Mouse (Mus musculus): Measurements from ENCODE around the gene Slc25a33. TPM values are rescaled to one million over a fixed set of nuclear protein-coding genes. Genes with fewer than 3 reads are reported as not detected.

Slc25a33 gene
- polyA plus RNA-seq, 1 experiment from 2014 or later = 22.0 TPM

- no peak overlapping the region for H3K9ac ChIP-seq (ENCODE audit: low read depth, low read length)
- H3K27me3 ChIP-seq (ENCODE audit: control insufficient read depth, insufficient read depth, low read length) = no peaks in the 10 kb centered on the region
- WGBS = 85% methylated on average over 2 of the region's 2 CpGs
- H3K36me3 ChIP-seq (ENCODE audit: control insufficient read depth, insufficient read depth, low read length) = no peaks in the 10 kb centered on the region
- H3K4me3 ChIP-seq (ENCODE audit: low read depth, low read length) = no peak overlapping the region
- no peak overlapping the region for H3K4me2 ChIP-seq (replicated peaks; ENCODE audit: low read depth, low read length)
- DNase-seq (ENCODE audit: low spot score) (no peak), ATAC-seq (ENCODE audit: low FRiP score) (no peak)
- no peaks in the 10 kb centered on the region for H3K9me3 ChIP-seq (ENCODE audit: control insufficient read depth, low read length)
- no peak overlapping the region for H3K27ac ChIP-seq (ENCODE audit: low read depth, low read length)
- H3K4me1 ChIP-seq (replicated peaks; ENCODE audit: control insufficient read depth, insufficient read depth, low read length) = no peaks in the 10 kb centered on the region
These were observed 16.9 kb upstream of the Slc25a33 start for GRCm38 (mm10) chr4:149790969-149791368.

- Histone ChIP-seq H3K4me1 (replicated peaks; ENCODE audit: control insufficient read depth, insufficient read depth, low read length) (no peaks in the 10 kb centered on the region), H3K27me3 (ENCODE audit: control insufficient read depth, insufficient read depth, low read length) (no peaks in the 10 kb centered on the region), H3K9me3 (ENCODE audit: control insufficient read depth, low read length) (no peaks in the 10 kb centered on the region), H3K36me3 (ENCODE audit: control insufficient read depth, insufficient read depth, low read length) (no peaks in the 10 kb centered on the region), H3K4me3 (ENCODE audit: low read depth, low read length) (no peak overlapping the region), H3K27ac (ENCODE audit: low read depth, low read length) (no peak overlapping the region), H3K4me2 (replicated peaks; ENCODE audit: low read depth, low read length) (no peak overlapping the region), H3K9ac (ENCODE audit: low read depth, low read length) (no peak overlapping the region)
- DNase-seq (ENCODE audit: low spot score) (no peak), ATAC-seq (ENCODE audit: low FRiP score) (no peak)
- WGBS = 65% methylated on average over 4 of the region's 4 CpGs
These were observed 16.5 kb upstream of the Slc25a33 start for GRCm38 (mm10) chr4:149790546-149790945.

- no peak overlapping the region for H3K4me2 ChIP-seq (replicated peaks; ENCODE audit: low read depth, low read length)
- no peaks in the 10 kb centered on the region for H3K9me3 ChIP-seq (ENCODE audit: control insufficient read depth, low read length)
- ATAC-seq (ENCODE audit: low FRiP score) (no peak), DNase-seq (ENCODE audit: low spot score) (no peak)
- no peaks in the 10 kb centered on the region for H3K4me1 ChIP-seq (replicated peaks; ENCODE audit: control insufficient read depth, insufficient read depth, low read length)
- no peaks in the 10 kb centered on the region for H3K27me3 ChIP-seq (ENCODE audit: control insufficient read depth, insufficient read depth, low read length)
- no peak overlapping the region for H3K9ac ChIP-seq (ENCODE audit: low read depth, low read length)
- no peak overlapping the region for H3K4me3 ChIP-seq (ENCODE audit: low read depth, low read length)
- H3K27ac ChIP-seq (ENCODE audit: low read depth, low read length) = no peak overlapping the region
- no peaks in the 10 kb centered on the region for H3K36me3 ChIP-seq (ENCODE audit: control insufficient read depth, insufficient read depth, low read length)
- WGBS = 83% methylated on average over 13 of the region's 13 CpGs
These were observed 15.5 kb upstream of the Slc25a33 start for GRCm38 (mm10) chr4:149789421-149790194.

- Histone ChIP-seq H3K27ac (ENCODE audit: low read depth, low read length) (no peak overlapping the region), H3K9me3 (ENCODE audit: control insufficient read depth, low read length) (no peaks in the 10 kb centered on the region), H3K4me2 (replicated peaks; ENCODE audit: low read depth, low read length) (no peak overlapping the region), H3K36me3 (ENCODE audit: control insufficient read depth, insufficient read depth, low read length) (no peaks in the 10 kb centered on the region), H3K9ac (ENCODE audit: low read depth, low read length) (no peak overlapping the region), H3K27me3 (ENCODE audit: control insufficient read depth, insufficient read depth, low read length) (no peaks in the 10 kb centered on the region), H3K4me1 (replicated peaks; ENCODE audit: control insufficient read depth, insufficient read depth, low read length) (no peaks in the 10 kb centered on the region), H3K4me3 (ENCODE audit: low read depth, low read length) (no peak overlapping the region)
- DNase-seq (ENCODE audit: low spot score) = no peak
- WGBS = 87% methylated on average over 5 of the region's 5 CpGs
- no peak for ATAC-seq (ENCODE audit: low FRiP score)
These were observed 10.8 kb upstream of the Slc25a33 start for GRCm38 (mm10) chr4:149784901-149785300.

GRCm38 (mm10) chr4:149784371-149784770 lies 10.3 kb upstream of the Slc25a33 start:
- Histone ChIP-seq H3K4me1 (replicated peaks; ENCODE audit: control insufficient read depth, insufficient read depth, low read length) (no peaks in the 10 kb centered on the region), H3K36me3 (ENCODE audit: control insufficient read depth, insufficient read depth, low read length) (no peaks in the 10 kb centered on the region), H3K27ac (ENCODE audit: low read depth, low read length) (no peak overlapping the region), H3K9me3 (ENCODE audit: control insufficient read depth, low read length) (no peaks in the 10 kb centered on the region), H3K9ac (ENCODE audit: low read depth, low read length) (no peak overlapping the region), H3K27me3 (ENCODE audit: control insufficient read depth, insufficient read depth, low read length) (no peaks in the 10 kb centered on the region), H3K4me3 (ENCODE audit: low read depth, low read length) (no peak overlapping the region), H3K4me2 (replicated peaks; ENCODE audit: low read depth, low read length) (no peak overlapping the region)
- no peak for DNase-seq (ENCODE audit: low spot score)
- ATAC-seq (ENCODE audit: low FRiP score) = no peak
- 91% methylated on average over 9 of the region's 9 CpGs for WGBS

GRCm38 (mm10) chr4:149782975-149783374 lies 8.9 kb upstream of the Slc25a33 start:
- H3K27ac ChIP-seq (ENCODE audit: low read depth, low read length) = no peak overlapping the region
- H3K4me2 ChIP-seq (replicated peaks; ENCODE audit: low read depth, low read length) = no peak overlapping the region
- no peaks in the 10 kb centered on the region for H3K36me3 ChIP-seq (ENCODE audit: control insufficient read depth, insufficient read depth, low read length)
- H3K9me3 ChIP-seq (ENCODE audit: control insufficient read depth, low read length) = no peaks in the 10 kb centered on the region
- H3K4me1 ChIP-seq (replicated peaks; ENCODE audit: control insufficient read depth, insufficient read depth, low read length) = no peaks in the 10 kb centered on the region
- no peak overlapping the region for H3K4me3 ChIP-seq (ENCODE audit: low read depth, low read length)
- no peaks in the 10 kb centered on the region for H3K27me3 ChIP-seq (ENCODE audit: control insufficient read depth, insufficient read depth, low read length)
- ATAC-seq (ENCODE audit: low FRiP score) (no peak), DNase-seq (ENCODE audit: low spot score) (no peak)
- WGBS = 82% methylated on average over 8 of the region's 8 CpGs
- H3K9ac ChIP-seq (ENCODE audit: low read depth, low read length) = no peak overlapping the region

- Histone ChIP-seq H3K4me1 (replicated peaks; ENCODE audit: control insufficient read depth, insufficient read depth, low read length) (no peaks in the 10 kb centered on the region), H3K9ac (ENCODE audit: low read depth, low read length) (no peak overlapping the region), H3K9me3 (ENCODE audit: control insufficient read depth, low read length) (no peaks in the 10 kb centered on the region), H3K4me3 (ENCODE audit: low read depth, low read length) (no peak overlapping the region), H3K4me2 (replicated peaks; ENCODE audit: low read depth, low read length) (no peak overlapping the region), H3K36me3 (ENCODE audit: control insufficient read depth, insufficient read depth, low read length) (no peaks in the 10 kb centered on the region), H3K27me3 (ENCODE audit: control insufficient read depth, insufficient read depth, low read length) (no peaks in the 10 kb centered on the region), H3K27ac (ENCODE audit: low read depth, low read length) (no peak overlapping the region)
- WGBS = 79% methylated on average over 13 of the region's 13 CpGs
- ATAC-seq (ENCODE audit: low FRiP score) (no peak), DNase-seq (ENCODE audit: low spot score) (no peak)
These were observed 6.7 kb upstream of the Slc25a33 start for GRCm38 (mm10) chr4:149780565-149781356.

- H3K4me3 ChIP-seq (ENCODE audit: low read depth, low read length) = no peak overlapping the region
- no peak overlapping the region for H3K4me2 ChIP-seq (replicated peaks; ENCODE audit: low read depth, low read length)
- no peaks in the 10 kb centered on the region for H3K27me3 ChIP-seq (ENCODE audit: control insufficient read depth, insufficient read depth, low read length)
- H3K9me3 ChIP-seq (ENCODE audit: control insufficient read depth, low read length) = no peaks in the 10 kb centered on the region
- H3K27ac ChIP-seq (ENCODE audit: low read depth, low read length) = no peak overlapping the region
- DNase-seq (ENCODE audit: low spot score) = no peak
- no peak overlapping the region for H3K9ac ChIP-seq (ENCODE audit: low read depth, low read length)
- no peaks in the 10 kb centered on the region for H3K4me1 ChIP-seq (replicated peaks; ENCODE audit: control insufficient read depth, insufficient read depth, low read length)
- H3K36me3 ChIP-seq (ENCODE audit: control insufficient read depth, insufficient read depth, low read length) = no peaks in the 10 kb centered on the region
- no peak for ATAC-seq (ENCODE audit: low FRiP score)
- WGBS = 80% methylated on average over 9 of the region's 9 CpGs
These were observed 5.9 kb upstream of the Slc25a33 start for GRCm38 (mm10) chr4:149779966-149780365.

- WGBS = 81% methylated on average over 9 of the region's 9 CpGs
These were observed 3.0 kb upstream of the Slc25a33 start for GRCm38 (mm10) chr4:149777126-149777525.

More at GRCm38 (mm10) chr4:149777126-149777525, 3.0 kb upstream of the Slc25a33 start:
- Histone ChIP-seq H3K36me3 (ENCODE audit: control insufficient read depth, insufficient read depth, low read length) (no peaks in the 10 kb centered on the region), H3K4me1 (replicated peaks; ENCODE audit: control insufficient read depth, insufficient read depth, low read length) (no peaks in the 10 kb centered on the region), H3K9ac (ENCODE audit: low read depth, low read length) (no peak overlapping the region), H3K27ac (ENCODE audit: low read depth, low read length) (no peak overlapping the region), H3K4me3 (ENCODE audit: low read depth, low read length) (no peak overlapping the region), H3K9me3 (ENCODE audit: control insufficient read depth, low read length) (no peaks in the 10 kb centered on the region), H3K4me2 (replicated peaks; ENCODE audit: low read depth, low read length) (no peak overlapping the region), H3K27me3 (ENCODE audit: control insufficient read depth, insufficient read depth, low read length) (no peaks in the 10 kb centered on the region)
- ATAC-seq (ENCODE audit: low FRiP score) (no peak), DNase-seq (ENCODE audit: low spot score) (no peak)
